Mouse (Mus musculus) limb, embryonic 11.5 days (tissue): Measurements from ENCODE around the gene Gm11562. TPM values are rescaled to one million over a fixed set of nuclear protein-coding genes. Genes with fewer than 3 reads are reported as not detected.
"Not testable (repeated sequence)": the region's sequence is repeated elsewhere in the genome, so short reads cannot be mapped to it uniquely, and the experiment has no call there.

Experiments
- ATAC-seq: fragments of 200-750 bp; cut with Nextera tagmentation; 2 replicates; pipeline ENCODE4 v1.8.0; 2017; ENCODE audit warnings: low read depth; ENCODE audit not compliant: insufficient number of reproducible peaks, low FRiP score, low TSS enrichment
- DNase-seq: peaks from one replicate; pipeline ENCODE4 v3.0.0-alpha.2; 2015; ENCODE audit warnings: low spot score
- H3K27ac ChIP-seq: fragments of 300-500 bp; sonication (generic); replicated peaks from 2 replicates; pipeline ENCODE4 v1.5.1; 2014; ENCODE audit warnings: low read depth, mild to moderate bottlenecking, low read length
- H3K27me3 ChIP-seq: fragments of 300-500 bp; sonication (generic); 2 replicates; pipeline ENCODE4 v1.6.1; 2014; ENCODE audit warnings: mild to moderate bottlenecking, low read length, mixed read lengths; ENCODE audit not compliant: control insufficient read depth, insufficient read depth
- H3K36me3 ChIP-seq: fragments of 300-500 bp; sonication (generic); 2 replicates; pipeline ENCODE4 v1.6.1; 2014; ENCODE audit warnings: mild to moderate bottlenecking, low read length, moderate library complexity, mixed read lengths; ENCODE audit not compliant: control insufficient read depth, insufficient read depth
- H3K4me1 ChIP-seq: fragments of 300-500 bp; sonication (generic); 2 replicates; pipeline ENCODE4 v1.6.1; 2014; ENCODE audit warnings: low read length, mixed read lengths; ENCODE audit not compliant: control insufficient read depth, insufficient read depth
- H3K4me2 ChIP-seq: fragments of 300-500 bp; sonication (generic); 2 replicates; pipeline ENCODE4 v1.6.1; 2014; ENCODE audit warnings: low read depth, mild to moderate bottlenecking, moderate library complexity; ENCODE audit not compliant: severe bottlenecking
- H3K4me3 ChIP-seq: fragments of 300-500 bp; sonication (generic); 2 replicates; pipeline ENCODE4 v1.5.1; 2014; ENCODE audit warnings: low read depth, low read length
- H3K9ac ChIP-seq: fragments of 300-500 bp; sonication (generic); 2 replicates; pipeline ENCODE4 v1.6.1; 2014; ENCODE audit warnings: mild to moderate bottlenecking, low read length
- H3K9me3 ChIP-seq: fragments of 300-500 bp; sonication (generic); 2 replicates; pipeline ENCODE4 v1.6.1; 2016; ENCODE audit warnings: low read length; ENCODE audit not compliant: control insufficient read depth
- WGBS: fragments of 180-500 bp; shearing (Covaris S2); extraction: QIAGEN DNeasy Blood & Tissue Kit; methylation state at CpG from one replicate; pipeline ENCODE4 v1.1.7; 2014; 5-methylcytosine and 5-hydroxymethylcytosine counted together
- polyA plus RNA-seq: library from polyadenylated mRNA; unstranded; fragments of >200 nt; fragmentation: Nextera tagmentation; extraction: Ambion mirVana; gene quantifications from 2 replicates; pipeline ENCODE4 v1.2.1, GENCODE M21; 2014

Gene Gm11562
- polyA plus RNA-seq, 1 experiment from 2014 or later, result not detected

DNA sequence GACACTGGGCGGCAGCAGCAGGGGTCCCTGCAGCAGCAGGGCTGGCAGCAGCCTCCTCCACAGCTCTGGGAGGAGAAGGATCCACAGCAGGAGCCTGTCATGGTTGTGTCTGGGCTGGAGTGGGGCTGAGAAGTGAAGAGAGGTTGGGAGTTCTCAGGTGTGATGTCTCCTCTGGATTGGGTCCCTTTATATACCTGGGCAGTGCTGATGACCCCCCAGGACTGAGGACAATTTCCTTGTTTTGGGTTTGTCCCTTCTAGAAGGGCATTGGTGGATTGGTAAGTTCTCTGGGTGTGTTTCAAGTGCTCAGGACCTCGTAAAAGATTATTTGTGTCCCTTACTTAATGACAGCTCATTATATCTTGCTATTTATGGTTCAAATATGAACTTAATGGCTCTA lies 10.1 kb downstream of the Gm11562 start, which contains the start of gene Gm11937:
Gene Gm11937, minus strand, starts transcription at position 101 of the 400 bp plus-strand sequence.
- not testable (repeated sequence) for H3K4me3 ChIP-seq, H3K36me3 ChIP-seq, DNase-seq, H3K4me2 ChIP-seq, H3K4me1 ChIP-seq, H3K27me3 ChIP-seq, H3K9ac ChIP-seq, H3K9me3 ChIP-seq, H3K27ac ChIP-seq, ATAC-seq
- WGBS, result 54% methylated on average over 1 of the region's 2 CpGs

- H3K27ac ChIP-seq, result no peak overlapping the region
- ATAC-seq (no peak), DNase-seq (no peak)
- H3K36me3 ChIP-seq, result no peaks in the 10 kb centered on the region
- no peaks in the 10 kb centered on the region for H3K9me3 ChIP-seq
- H3K4me1 ChIP-seq, result no peaks in the 10 kb centered on the region
- 70% methylated on average over 1 of the region's 1 CpGs for WGBS
- no peaks in the 10 kb centered on the region for H3K27me3 ChIP-seq
- H3K4me2 ChIP-seq, result no peak overlapping the region
- H3K9ac ChIP-seq, result no peak overlapping the region
- no peak overlapping the region for H3K4me3 ChIP-seq
These were observed 11.1 kb downstream of the Gm11562 start for GRCm38 (mm10) chr11:99609126-99609525.

DNA sequence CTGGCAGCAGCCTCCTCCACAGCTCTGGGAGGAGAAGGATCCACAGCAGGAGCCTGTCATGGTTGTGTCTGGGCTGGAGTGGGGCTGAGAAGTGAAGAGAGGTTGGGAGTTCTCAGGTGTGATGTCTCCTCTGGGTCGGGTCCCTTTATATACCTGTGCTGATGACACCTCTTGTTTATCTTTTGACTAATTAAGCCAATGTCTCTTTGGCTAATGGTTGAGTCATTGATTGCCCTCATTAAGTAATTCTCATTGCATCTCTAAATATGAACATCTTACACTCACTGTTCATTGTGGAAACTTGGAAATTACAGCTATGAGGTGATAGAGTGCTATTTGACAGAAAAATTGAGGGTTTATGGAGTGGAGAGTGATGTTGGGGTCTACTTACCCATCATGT lies 17.0 kb downstream of the Gm11562 start, which contains the start of gene Gm11938:
Gene Gm11938, minus strand, starts transcription at position 101 of the 400 bp plus-strand sequence.
- not testable (repeated sequence) for H3K4me2 ChIP-seq, H3K9ac ChIP-seq, H3K9me3 ChIP-seq, DNase-seq, H3K4me1 ChIP-seq, H3K4me3 ChIP-seq, H3K27me3 ChIP-seq, H3K36me3 ChIP-seq, ATAC-seq, H3K27ac ChIP-seq
- WGBS, result 45% methylated on average over 1 of the region's 1 CpGs

GRCm38 (mm10) chr11:99597742-99598141 lies 22.5 kb downstream of the Gm11562 start, which contains the start of gene Krtap9-3:
Krtap9-3 (minus strand) TSS chr11:99598105.
- 80% methylated on average over 3 of the region's 6 CpGs for WGBS
- ATAC-seq, H3K36me3 ChIP-seq, DNase-seq, H3K4me3 ChIP-seq, H3K4me2 ChIP-seq, H3K27me3 ChIP-seq, H3K9ac ChIP-seq, H3K4me1 ChIP-seq, H3K9me3 ChIP-seq, H3K27ac ChIP-seq: not testable (repeated sequence)

DNA sequence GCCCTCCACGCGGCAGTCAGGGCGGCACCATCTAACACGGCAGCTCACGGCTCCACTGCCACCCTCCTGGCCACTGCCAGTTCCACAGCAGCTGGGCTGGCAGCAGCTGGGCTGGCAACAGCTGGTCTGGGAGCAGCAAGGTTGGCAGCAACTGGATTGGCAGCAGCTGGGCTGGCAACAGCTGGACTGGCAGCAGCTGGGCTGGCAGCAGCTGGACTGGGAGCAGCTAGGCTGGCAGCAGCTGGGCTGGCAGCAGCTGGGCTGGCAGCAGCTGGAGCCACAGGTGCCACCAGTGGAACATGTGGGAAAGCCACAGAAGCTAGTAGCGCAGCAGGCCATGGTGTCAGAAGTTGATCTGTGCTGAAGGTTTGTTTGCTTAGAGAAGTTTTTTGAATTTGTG lies 29.3 kb downstream of the Gm11562 start, which contains the start of gene Krtap1-3:
Gene Krtap1-3, minus strand, starts transcription at position 359 of the 400 bp plus-strand sequence.
- 83% methylated on average over 6 of the region's 6 CpGs for WGBS
- H3K4me3 ChIP-seq, result no peak within 1 kb of the TSS

GRCm38 (mm10) chr11:99585096-99585495 lies 35.1 kb downstream of the Gm11562 start:
- Histone ChIP-seq H3K27me3 (no peaks in the 10 kb centered on the region), H3K4me1 (no peaks in the 10 kb centered on the region), H3K4me2 (no peak overlapping the region), H3K9me3 (no peaks in the 10 kb centered on the region), H3K4me3 (no peak overlapping the region), H3K36me3 (no peaks in the 10 kb centered on the region), H3K27ac (no peak overlapping the region), H3K9ac (no peak overlapping the region)
- DNase-seq (no peak), ATAC-seq (no peak)
- 89% methylated on average over 7 of the region's 7 CpGs for WGBS

More for the DNA sequence above, 29.3 kb downstream of the Gm11562 start, which contains the start of gene Krtap1-3:
- H3K36me3 ChIP-seq, result no peaks in the 10 kb centered on the region
- no peak for ATAC-seq
- no peak within 1 kb of the TSS for H3K9ac ChIP-seq
- H3K4me2 ChIP-seq, result no peak within 1 kb of the TSS
- H3K9me3 ChIP-seq, result no peaks in the 10 kb centered on the region
- no peak for DNase-seq
- H3K4me1 ChIP-seq, result no peaks in the 10 kb centered on the region
- H3K27ac ChIP-seq, result no peak within 1 kb of the TSS
- H3K27me3 ChIP-seq, result no peaks in the 10 kb centered on the region

GRCm38 (mm10) chr11:99583245-99583704 lies 37.0 kb downstream of the Gm11562 start, which contains the start of gene Krtap1-4:
Krtap1-4 (minus strand) TSS chr11:99583654.
- Histone ChIP-seq H3K27me3 (no peaks in the 10 kb centered on the region), H3K4me1 (no peaks in the 10 kb centered on the region), H3K9ac (no peak within 1 kb of the TSS), H3K36me3 (no peaks in the 10 kb centered on the region), H3K27ac (no peak within 1 kb of the TSS), H3K9me3 (no peaks in the 10 kb centered on the region), H3K4me2 (no peak within 1 kb of the TSS), H3K4me3 (no peak within 1 kb of the TSS)
- no peak for ATAC-seq
- peak; percentile 20 for DNase-seq
- WGBS, result 65% methylated on average over 5 of the region's 5 CpGs

GRCm38 (mm10) chr11:99581564-99581963 lies 38.7 kb downstream of the Gm11562 start:
- no peak overlapping the region for H3K4me3 ChIP-seq
- H3K9me3 ChIP-seq, result no peaks in the 10 kb centered on the region
- no peaks in the 10 kb centered on the region for H3K27me3 ChIP-seq
- no peak overlapping the region for H3K27ac ChIP-seq
- no peak for DNase-seq
- H3K9ac ChIP-seq, result no peak overlapping the region
- 89% methylated on average over 6 of the region's 6 CpGs for WGBS
- no peak for ATAC-seq
- H3K4me2 ChIP-seq, result no peak overlapping the region
- no peaks in the 10 kb centered on the region for H3K36me3 ChIP-seq
- no peaks in the 10 kb centered on the region for H3K4me1 ChIP-seq

GRCm38 (mm10) chr11:99581051-99581450 lies 39.2 kb downstream of the Gm11562 start:
- Histone ChIP-seq H3K4me2 (no peak overlapping the region), H3K27me3 (no peaks in the 10 kb centered on the region), H3K36me3 (no peaks in the 10 kb centered on the region), H3K9me3 (no peaks in the 10 kb centered on the region), H3K9ac (no peak overlapping the region), H3K4me1 (no peaks in the 10 kb centered on the region), H3K4me3 (no peak overlapping the region), H3K27ac (no peak overlapping the region)
- no peak for ATAC-seq
- 94% methylated on average over 5 of the region's 5 CpGs for WGBS
- DNase-seq, result no peak
